Mouse (Mus musculus) liver, embryonic 16.5 days (tissue): ENCODE results near the gene Tmem263. TPM values are rescaled to one million over a fixed set of nuclear protein-coding genes. Genes with fewer than 3 reads are reported as not detected.

Experiments used
- ATAC-seq: fragments of 200-750 bp; cut with Nextera tagmentation; 2 replicates; pipeline ENCODE4 v1.8.0; 2017; ENCODE audit warnings: low read depth, mild to moderate bottlenecking, moderate number of reproducible peaks, moderate library complexity
- H3K27ac ChIP-seq: fragments of 300-500 bp; sonication (generic); 2 replicates; pipeline ENCODE4 v1.5.1; 2014; ENCODE audit warnings: mild to moderate bottlenecking, low read length
- H3K27me3 ChIP-seq: fragments of 300-500 bp; sonication (generic); 2 replicates; pipeline ENCODE4 v1.6.1; 2014; ENCODE audit warnings: low read depth, low read length, mixed read lengths; ENCODE audit not compliant: control insufficient read depth, insufficient read depth
- H3K36me3 ChIP-seq: fragments of 300-500 bp; sonication (generic); 2 replicates; pipeline ENCODE4 v1.6.1; 2014; ENCODE audit warnings: mild to moderate bottlenecking; ENCODE audit not compliant: control insufficient read depth, insufficient read depth
- H3K4me1 ChIP-seq: fragments of 300-500 bp; sonication (generic); 2 replicates; pipeline ENCODE4 v1.6.1; 2014; ENCODE audit warnings: low read depth, low read length, mixed read lengths; ENCODE audit not compliant: control insufficient read depth
- H3K4me2 ChIP-seq: fragments of 300-500 bp; sonication (generic); 2 replicates; pipeline ENCODE4 v1.6.1; 2014; ENCODE audit warnings: low read depth, low read length, mixed read lengths
- H3K4me3 ChIP-seq: fragments of 300-500 bp; sonication (generic); 2 replicates; pipeline ENCODE4 v1.5.1; 2014; ENCODE audit warnings: low read depth, mild to moderate bottlenecking, low read length
- H3K9ac ChIP-seq: fragments of 300-500 bp; sonication (generic); 2 replicates; pipeline ENCODE4 v1.6.1; 2014; ENCODE audit warnings: low read depth, low read length
- H3K9me3 ChIP-seq: fragments of 300-500 bp; sonication (generic); replicated peaks from 2 replicates; pipeline ENCODE4 v1.6.1; 2016; ENCODE audit warnings: low read length; ENCODE audit not compliant: control insufficient read depth
- WGBS: fragments of 180-500 bp; shearing (Covaris S2); extraction: QIAGEN DNeasy Blood & Tissue Kit; methylation state at CpG from one replicate; pipeline ENCODE4 v1.1.7; 2014; ENCODE audit not compliant: insufficient replicate concordance; 5-methylcytosine and 5-hydroxymethylcytosine counted together
- polyA plus RNA-seq: library from polyadenylated mRNA; unstranded; fragments of >200 nt; fragmentation: Nextera tagmentation; extraction: Ambion mirVana; gene quantifications from 2 replicates; pipeline ENCODE4 v1.2.1, GENCODE M21; 2015

Gene Tmem263
- polyA plus RNA-seq: 16.7 and 18.8 TPM in 2 replicates

GRCm38 (mm10) chr10:85102247-85103084 is at the start of gene Tmem263, which contains the start of gene Fhl4:
Tmem263 (plus strand) TSS chr10:85102627.
Fhl4 (minus strand) TSS chr10:85102495.
- H3K9ac ChIP-seq: peak within 1 kb of the TSS; percentile 94

GRCm38 (mm10) chr10:85054876-85055275 is 47.6 kb upstream of the Tmem263 start:
- H3K27me3 ChIP-seq: no peaks in the 10 kb centered on the region
- no peak overlapping the region for H3K4me3 ChIP-seq
- 54% methylated on average over 2 of the region's 2 CpGs for WGBS
- no peak for ATAC-seq
- H3K27ac ChIP-seq: no peak overlapping the region
- H3K9me3 ChIP-seq: no peaks in the 10 kb centered on the region
- H3K36me3 ChIP-seq: no peaks in the 10 kb centered on the region
- H3K4me1 ChIP-seq: no peaks in the 10 kb centered on the region
- H3K9ac ChIP-seq: no peak overlapping the region
- H3K4me2 ChIP-seq: no peak overlapping the region

More at GRCm38 (mm10) chr10:85102247-85103084, at the start of gene Tmem263, which contains the start of gene Fhl4:
- Histone ChIP-seq H3K4me3 (peak within 1 kb of the TSS; percentile 96), H3K27ac (peak within 1 kb of the TSS; percentile 87), H3K4me1 (peaks cover 15% of the 10 kb centered on the region), H3K36me3 (no peaks in the 10 kb centered on the region), H3K4me2 (peak within 1 kb of the TSS; percentile 97), H3K27me3 (no peaks in the 10 kb centered on the region), H3K9me3 (no peaks in the 10 kb centered on the region)
- WGBS: under 1% methylated on average over 72 of the region's 96 CpGs
- peak; percentile 94 for ATAC-seq

GRCm38 (mm10) chr10:85071605-85072152 is 30.7 kb upstream of the Tmem263 start:
- Histone ChIP-seq H3K9ac (no peak overlapping the region), H3K4me2 (no peak overlapping the region), H3K27me3 (no peaks in the 10 kb centered on the region), H3K4me3 (no peak overlapping the region), H3K36me3 (no peaks in the 10 kb centered on the region), H3K4me1 (no peaks in the 10 kb centered on the region), H3K9me3 (no peaks in the 10 kb centered on the region), H3K27ac (no peak overlapping the region)
- 57% methylated on average over 4 of the region's 4 CpGs for WGBS
- ATAC-seq: no peak

- under 1% methylated on average over 10 of the region's 10 CpGs for WGBS
- H3K9ac ChIP-seq: peak overlapping the region; percentile 94
- peak overlapping the region; percentile 97 for H3K4me2 ChIP-seq
- no peaks in the 10 kb centered on the region for H3K36me3 ChIP-seq
- H3K27ac ChIP-seq: peak overlapping the region; percentile 87
- peaks cover 15% of the 10 kb centered on the region for H3K4me1 ChIP-seq
- H3K9me3 ChIP-seq: no peaks in the 10 kb centered on the region
- 0 out of 2 replicates have a peak, but pooled peaks have one; percentile 1 for ATAC-seq
- peak overlapping the region; percentile 96 for H3K4me3 ChIP-seq
- H3K27me3 ChIP-seq: no peaks in the 10 kb centered on the region
These were observed 586 bp upstream of the Tmem263 start for GRCm38 (mm10) chr10:85101841-85102240.

GRCm38 (mm10) chr10:85103085-85103885 is 858 bp downstream of the Tmem263 start:
- Histone ChIP-seq H3K4me1 (peaks cover 15% of the 10 kb centered on the region), H3K27me3 (no peaks in the 10 kb centered on the region), H3K4me3 (peak overlapping the region; percentile 96), H3K4me2 (peak overlapping the region; percentile 97), H3K36me3 (no peaks in the 10 kb centered on the region), H3K9me3 (no peaks in the 10 kb centered on the region), H3K9ac (peak overlapping the region; percentile 94), H3K27ac (peak overlapping the region; percentile 87)
- peak; percentile 3 for ATAC-seq
- 1% methylated on average over 34 of the region's 34 CpGs for WGBS

GRCm38 (mm10) chr10:85114409-85114808 is 12.0 kb downstream of the Tmem263 start:
- H3K4me2 ChIP-seq: no peak overlapping the region
- H3K27ac ChIP-seq: no peak overlapping the region
- no peaks in the 10 kb centered on the region for H3K9me3 ChIP-seq
- no peak overlapping the region for H3K4me3 ChIP-seq
- H3K4me1 ChIP-seq: no peaks in the 10 kb centered on the region
- no peak overlapping the region for H3K9ac ChIP-seq
- H3K27me3 ChIP-seq: no peaks in the 10 kb centered on the region
- no peak; the same call in 1 of the 2 replicates for ATAC-seq
- WGBS: 80% methylated on average over 4 of the region's 4 CpGs
- H3K36me3 ChIP-seq: peaks cover 7% of the 10 kb centered on the region

GRCm38 (mm10) chr10:85125184-85125583 is 22.8 kb downstream of the Tmem263 start:
- Histone ChIP-seq H3K4me3 (no peak overlapping the region), H3K4me2 (no peak overlapping the region), H3K36me3 (no peaks in the 10 kb centered on the region), H3K27ac (no peak overlapping the region), H3K9me3 (no peaks in the 10 kb centered on the region), H3K9ac (no peak overlapping the region), H3K4me1 (peaks cover 12% of the 10 kb centered on the region), H3K27me3 (no peaks in the 10 kb centered on the region)
- WGBS: 72% methylated on average over 13 of the region's 13 CpGs
- ATAC-seq: no peak

GRCm38 (mm10) chr10:85127395-85128287 is 25.2 kb downstream of the Tmem263 start, which contains the start of gene Mterf2:
Mterf2 (minus strand) TSS chr10:85128027.
- Histone ChIP-seq H3K9ac (peak within 1 kb of the TSS; percentile 70), H3K4me1 (peaks cover 12% of the 10 kb centered on the region), H3K27me3 (no peaks in the 10 kb centered on the region), H3K36me3 (no peaks in the 10 kb centered on the region), H3K27ac (0 out of 2 replicates have a peak within 1 kb of the TSS, but pooled peaks have one; percentile 31), H3K4me2 (peak within 1 kb of the TSS; percentile 70), H3K4me3 (peak within 1 kb of the TSS; percentile 68), H3K9me3 (no peaks in the 10 kb centered on the region)
- ATAC-seq: peak; percentile 100
- WGBS: 8% methylated on average over 20 of the region's 20 CpGs
